Mouse (Mus musculus) hindbrain, embryonic 15.5 days (tissue): ENCODE data around the gene Sec1. TPM values are rescaled to one million over a fixed set of nuclear protein-coding genes. Genes with fewer than 3 reads are reported as not detected.

Source experiments
- ATAC-seq: fragments of 200-750 bp; cut with Nextera tagmentation; 2 replicates; pipeline ENCODE4 v1.8.0; 2017; ENCODE audit warnings: low read depth, moderate number of reproducible peaks, moderate TSS enrichment; ENCODE audit not compliant: low FRiP score
- H3K27ac ChIP-seq: fragments of 300-500 bp; sonication (generic); replicated peaks from 2 replicates; pipeline ENCODE4 v1.5.1; 2015; ENCODE audit warnings: mild to moderate bottlenecking, inconsistent platforms
- H3K27me3 ChIP-seq: fragments of 300-500 bp; sonication (generic); 2 replicates; pipeline ENCODE4 v1.6.1; 2015; ENCODE audit warnings: control low read depth, inconsistent platforms
- H3K36me3 ChIP-seq: fragments of 300-500 bp; sonication (generic); 2 replicates; pipeline ENCODE4 v1.6.1; 2015; ENCODE audit warnings: control low read depth, inconsistent platforms
- H3K4me1 ChIP-seq: fragments of 300-500 bp; sonication (generic); replicated peaks from 2 replicates; pipeline ENCODE4 v1.6.1; 2015; ENCODE audit warnings: control low read depth, inconsistent platforms
- H3K4me2 ChIP-seq: fragments of 300-500 bp; sonication (generic); 2 replicates; pipeline ENCODE4 v1.6.1; 2015; ENCODE audit warnings: moderate library complexity, mild to moderate bottlenecking, inconsistent platforms
- H3K4me3 ChIP-seq: fragments of 300-500 bp; sonication (generic); 2 replicates; pipeline ENCODE4 v1.5.1; 2015; ENCODE audit warnings: mild to moderate bottlenecking, inconsistent platforms
- H3K9ac ChIP-seq: fragments of 300-500 bp; sonication (generic); 2 replicates; pipeline ENCODE4 v1.6.1; 2015; ENCODE audit warnings: inconsistent platforms
- H3K9me3 ChIP-seq: fragments of 300-500 bp; sonication (generic); 2 replicates; pipeline ENCODE4 v1.6.1; 2016; ENCODE audit warnings: control low read depth, inconsistent platforms
- WGBS: fragments of 180-500 bp; shearing (Covaris S2); methylation state at CpG from one replicate; pipeline ENCODE4 v1.1.7; 2015; 5-methylcytosine and 5-hydroxymethylcytosine counted together
- polyA plus RNA-seq: library from polyadenylated mRNA; unstranded; fragments of >200 nt; fragmentation: Nextera tagmentation; extraction: Ambion mirVana; gene quantifications from 2 replicates; pipeline ENCODE4 v1.2.1, GENCODE M21; 2015

Sec1 gene
- polyA plus RNA-seq, 1 experiment from 2014 or later, result 0.35 TPM

DNA sequence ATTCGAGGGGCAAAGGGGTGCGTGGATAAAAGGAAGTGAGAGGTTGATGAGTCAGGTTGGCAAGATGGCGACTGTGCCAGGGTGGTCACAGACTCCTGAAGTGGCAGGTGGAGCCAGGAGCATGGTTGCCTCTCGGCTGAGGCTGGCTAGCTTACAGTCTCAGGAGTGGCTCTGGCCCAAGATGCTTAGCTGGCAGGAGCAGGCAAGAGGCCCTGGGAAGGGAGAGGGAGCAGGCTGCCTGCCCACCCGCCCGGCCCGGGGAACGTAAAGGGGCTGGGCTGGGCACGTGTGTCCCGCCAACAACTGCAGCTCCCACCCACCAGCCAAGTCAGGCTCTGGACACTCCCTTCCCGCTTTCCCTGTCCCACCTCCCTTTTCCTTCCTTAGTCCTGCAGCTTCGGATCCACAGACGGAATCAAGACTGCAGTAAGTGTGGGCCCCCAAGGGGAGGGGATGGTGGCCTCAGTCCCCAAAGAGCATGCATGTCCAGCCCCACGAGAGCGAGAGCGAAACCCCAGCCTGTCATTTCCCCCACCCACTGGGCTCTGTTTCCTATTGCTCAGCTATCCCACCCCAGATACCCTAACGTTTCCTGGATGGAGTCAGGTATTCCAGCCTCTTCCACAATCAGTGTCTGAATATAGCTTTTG lies 52.7 kb downstream of the Sec1 start:
- no peak overlapping the region for H3K9ac ChIP-seq
- H3K36me3 ChIP-seq, result peaks cover under 1% of the 10 kb centered on the region; the same call in 1 of the 2 replicates
- H3K4me2 ChIP-seq, result peak overlapping the region; percentile 82
- no peaks in the 10 kb centered on the region for H3K9me3 ChIP-seq
- WGBS, result 63% methylated on average over 17 of the region's 17 CpGs
- ATAC-seq, result no peak
- H3K4me3 ChIP-seq, result no peak overlapping the region
- no peak overlapping the region for H3K27ac ChIP-seq
- H3K4me1 ChIP-seq, result peaks cover 39% of the 10 kb centered on the region
- H3K27me3 ChIP-seq, result no peaks in the 10 kb centered on the region

DNA sequence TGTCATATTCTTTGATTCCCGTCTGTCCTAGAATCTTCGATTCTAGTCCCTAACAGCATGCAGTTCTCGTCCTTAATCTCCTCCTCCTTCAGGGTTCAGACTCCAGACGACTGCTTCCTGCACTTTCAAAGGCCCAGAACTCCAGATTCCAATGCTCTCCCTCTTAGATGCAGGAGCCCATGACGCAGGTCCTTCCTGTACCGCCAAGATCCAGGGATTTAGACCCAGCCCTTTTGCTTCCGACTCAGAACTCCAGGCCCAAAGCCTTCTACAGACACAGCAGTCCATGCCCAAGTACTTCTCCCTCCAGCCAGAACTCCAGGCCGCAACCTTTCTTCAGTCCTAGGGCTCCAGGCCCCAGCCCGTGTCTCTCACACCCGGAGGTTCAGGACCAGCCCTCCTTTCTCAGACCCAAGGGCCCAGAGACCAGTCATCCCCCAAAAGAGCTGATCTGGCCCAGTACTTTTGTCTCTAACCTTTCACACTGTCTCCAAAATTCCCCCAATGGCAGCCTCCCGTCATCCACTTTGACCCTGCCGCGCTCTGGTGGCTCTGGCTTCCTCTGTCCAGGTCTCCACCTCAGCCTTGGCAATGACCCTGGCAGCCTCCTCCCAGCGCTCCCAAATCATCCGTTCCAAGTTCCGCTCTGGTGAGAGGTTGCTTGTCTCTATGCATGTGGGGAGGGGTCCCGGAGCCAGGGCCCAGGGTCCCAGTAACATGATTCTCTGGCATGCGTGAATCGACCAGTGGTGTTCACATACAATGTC lies 53.8 kb downstream of the Sec1 start:
- Histone ChIP-seq H3K4me2 (no peak overlapping the region), H3K4me3 (no peak overlapping the region), H3K4me1 (peaks cover 39% of the 10 kb centered on the region), H3K27me3 (no peaks in the 10 kb centered on the region), H3K27ac (no peak overlapping the region), H3K9me3 (no peaks in the 10 kb centered on the region), H3K9ac (no peak overlapping the region), H3K36me3 (peaks cover 6% of the 10 kb centered on the region)
- ATAC-seq, result no peak
- WGBS, result 74% methylated on average over 19 of the region's 19 CpGs

DNA sequence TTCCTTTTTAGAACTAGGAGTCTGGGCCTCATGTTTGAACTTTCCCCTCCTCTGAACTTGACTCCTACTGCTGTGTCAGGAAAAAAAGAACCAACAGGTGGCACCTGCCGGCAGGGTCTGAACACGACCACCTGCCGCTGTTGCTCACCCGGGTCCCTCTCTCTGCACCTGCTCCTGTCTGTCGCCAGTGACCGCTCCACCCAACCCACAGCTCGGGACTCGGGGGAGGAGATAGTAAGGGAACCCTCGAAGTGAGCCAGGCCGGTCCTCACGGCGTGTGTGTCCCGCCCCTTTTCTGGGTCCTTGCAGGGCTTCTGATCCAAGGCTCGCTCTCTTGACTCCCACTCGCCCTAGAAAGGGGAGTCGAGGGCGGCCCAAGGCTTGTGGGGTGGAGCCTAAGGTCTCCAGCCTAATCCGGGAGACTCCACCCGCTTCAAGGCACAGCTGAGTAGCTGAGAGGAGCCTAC lies 54.6 kb downstream of the Sec1 start, which contains the start of gene Mamstr:
Mamstr (plus strand) TSS at position 417 of the 467 bp plus-strand sequence.
- H3K9me3 ChIP-seq, result no peaks in the 10 kb centered on the region
- peaks cover 34% of the 10 kb centered on the region for H3K4me1 ChIP-seq
- no peak within 1 kb of the TSS for H3K9ac ChIP-seq
- H3K36me3 ChIP-seq, result peaks cover 6% of the 10 kb centered on the region
- WGBS, result 26% methylated on average over 19 of the region's 19 CpGs
- ATAC-seq, result no peak
- H3K27ac ChIP-seq, result no peak within 1 kb of the TSS
- no peak within 1 kb of the TSS for H3K4me3 ChIP-seq
- H3K4me2 ChIP-seq, result peak within 1 kb of the TSS; percentile 69
- H3K27me3 ChIP-seq, result no peaks in the 10 kb centered on the region

DNA sequence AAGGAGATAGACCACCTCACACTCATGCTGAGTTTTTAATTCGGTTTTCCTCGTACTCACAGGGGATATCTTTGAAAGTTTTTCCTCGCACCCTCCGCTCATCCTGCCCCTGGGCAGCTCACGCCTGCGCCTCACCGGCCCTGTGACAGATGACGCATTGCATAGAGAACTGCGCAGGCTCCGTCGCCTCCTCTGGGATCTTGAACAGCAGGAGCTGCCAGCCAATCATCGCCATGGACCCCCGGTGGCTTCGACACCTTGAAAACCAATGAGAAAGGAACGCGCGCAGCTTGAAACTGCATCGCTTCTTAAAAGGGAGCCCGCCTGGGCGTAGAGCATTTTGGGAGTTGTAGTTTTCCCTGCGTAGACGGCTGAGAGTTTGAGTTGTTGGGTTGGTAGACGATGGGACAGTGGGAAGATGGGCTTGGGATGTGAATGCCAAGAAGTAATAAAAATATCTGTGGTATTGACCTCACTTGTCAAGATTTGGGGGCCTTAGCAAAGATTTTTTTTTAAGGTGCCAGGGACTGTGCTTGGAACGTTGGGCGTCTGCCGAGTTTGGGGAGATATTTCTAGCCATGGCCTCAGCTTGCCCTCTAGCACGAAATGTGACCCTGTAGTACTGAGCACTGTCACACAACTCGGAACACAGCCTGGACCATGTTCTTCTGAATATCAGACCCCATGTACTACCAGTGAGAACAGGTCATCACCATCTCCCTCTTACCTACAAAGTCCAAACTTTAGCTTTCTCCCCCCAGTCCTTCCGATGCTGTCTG lies 55.4 kb downstream of the Sec1 start:
- Histone ChIP-seq H3K27me3 (no peaks in the 10 kb centered on the region), H3K4me3 (peak overlapping the region; percentile 37), H3K27ac (peak overlapping the region; percentile 61), H3K36me3 (peaks cover 6% of the 10 kb centered on the region), H3K4me2 (peak overlapping the region; percentile 69), H3K9me3 (no peaks in the 10 kb centered on the region), H3K4me1 (peaks cover 26% of the 10 kb centered on the region), H3K9ac (peak overlapping the region; percentile 41)
- 18% methylated on average over 29 of the region's 29 CpGs for WGBS
- ATAC-seq, result peak; percentile 90

DNA sequence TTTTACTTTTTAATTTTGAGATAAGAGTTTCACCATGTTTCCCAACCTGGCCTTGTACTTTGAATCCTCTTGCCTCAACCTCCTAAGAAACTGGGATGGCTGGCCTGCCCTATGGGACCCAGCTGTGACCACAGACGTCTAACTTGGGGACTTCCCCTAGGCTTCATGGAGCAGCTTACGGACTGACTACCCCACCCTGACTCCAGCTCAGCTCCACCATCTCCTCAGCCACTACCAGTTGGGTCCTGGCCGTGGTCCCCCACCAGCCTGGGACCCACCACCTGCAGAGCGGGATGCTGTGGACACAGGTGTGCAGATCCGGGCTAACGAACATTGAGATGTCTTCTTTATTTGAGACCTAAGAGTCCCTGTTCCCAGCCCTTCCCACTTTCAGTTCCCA lies 56.5 kb downstream of the Sec1 start:
- no peak overlapping the region; the same call in 1 of the 2 replicates for H3K4me3 ChIP-seq
- peaks cover 22% of the 10 kb centered on the region for H3K4me1 ChIP-seq
- peaks cover 6% of the 10 kb centered on the region for H3K36me3 ChIP-seq
- H3K27me3 ChIP-seq, result no peaks in the 10 kb centered on the region
- H3K9me3 ChIP-seq, result no peaks in the 10 kb centered on the region
- no peak overlapping the region for H3K27ac ChIP-seq
- H3K9ac ChIP-seq, result no peak overlapping the region
- ATAC-seq, result no peak
- WGBS, result 92% methylated on average over 6 of the region's 6 CpGs
- H3K4me2 ChIP-seq, result peak overlapping the region; percentile 69

DNA sequence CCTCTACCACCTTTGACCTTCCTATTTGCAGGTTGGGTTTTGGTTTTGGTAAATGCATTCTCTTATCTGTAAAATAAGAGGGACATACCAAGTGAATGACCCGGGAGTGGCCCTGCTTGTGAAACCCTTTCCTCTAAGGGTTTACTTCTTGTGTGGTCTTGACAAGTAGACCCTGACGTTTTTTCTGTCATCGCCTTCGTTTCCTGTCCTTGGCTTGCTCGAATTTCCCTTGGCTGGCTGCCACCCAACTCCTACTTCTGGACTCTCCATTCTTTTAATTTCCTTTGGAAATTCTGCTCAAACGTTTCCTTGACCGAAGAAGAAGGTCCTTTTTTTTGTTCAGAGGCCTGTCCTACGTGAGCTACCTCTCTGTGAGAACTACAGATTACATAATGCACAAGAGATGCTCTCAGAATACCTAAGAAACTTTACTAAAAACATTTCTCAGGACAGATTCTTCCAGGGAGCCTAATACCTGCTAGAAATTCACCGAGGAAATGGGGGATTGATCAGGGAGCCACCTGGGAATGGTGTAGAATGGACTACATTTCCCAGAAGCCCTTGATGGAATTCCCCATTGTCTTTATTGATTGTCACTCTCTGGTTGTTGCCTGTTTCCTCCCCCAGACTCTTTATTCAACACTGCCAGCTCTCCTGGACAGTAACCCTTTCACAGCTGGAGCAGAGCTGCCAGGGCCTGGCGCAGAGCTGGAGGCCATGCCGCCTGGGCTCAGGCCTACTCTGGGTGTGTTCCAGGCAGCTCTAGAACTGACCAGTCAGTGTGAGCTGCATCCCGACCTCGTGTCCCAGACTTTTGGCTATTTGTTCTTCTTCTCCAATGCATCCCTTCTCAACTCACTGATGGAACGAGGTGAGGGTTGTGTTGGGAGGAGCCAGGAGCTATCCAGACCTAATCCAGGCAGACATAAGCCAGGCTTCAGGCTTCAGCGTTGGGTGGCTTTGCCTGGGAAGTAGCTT lies 58.2 kb downstream of the Sec1 start:
- 84% methylated on average over 15 of the region's 15 CpGs for WGBS
- H3K4me1 ChIP-seq, result peaks cover 16% of the 10 kb centered on the region
- ATAC-seq, result no peak
- H3K4me2 ChIP-seq, result no peak overlapping the region
- H3K4me3 ChIP-seq, result no peak overlapping the region
- peaks cover 6% of the 10 kb centered on the region for H3K36me3 ChIP-seq
- 0 out of 2 replicates have a peak, but pooled peaks cover 7% of the 10 kb centered on the region for H3K27me3 ChIP-seq
- H3K27ac ChIP-seq, result no peak overlapping the region
- no peaks in the 10 kb centered on the region for H3K9me3 ChIP-seq
- no peak overlapping the region for H3K9ac ChIP-seq

DNA sequence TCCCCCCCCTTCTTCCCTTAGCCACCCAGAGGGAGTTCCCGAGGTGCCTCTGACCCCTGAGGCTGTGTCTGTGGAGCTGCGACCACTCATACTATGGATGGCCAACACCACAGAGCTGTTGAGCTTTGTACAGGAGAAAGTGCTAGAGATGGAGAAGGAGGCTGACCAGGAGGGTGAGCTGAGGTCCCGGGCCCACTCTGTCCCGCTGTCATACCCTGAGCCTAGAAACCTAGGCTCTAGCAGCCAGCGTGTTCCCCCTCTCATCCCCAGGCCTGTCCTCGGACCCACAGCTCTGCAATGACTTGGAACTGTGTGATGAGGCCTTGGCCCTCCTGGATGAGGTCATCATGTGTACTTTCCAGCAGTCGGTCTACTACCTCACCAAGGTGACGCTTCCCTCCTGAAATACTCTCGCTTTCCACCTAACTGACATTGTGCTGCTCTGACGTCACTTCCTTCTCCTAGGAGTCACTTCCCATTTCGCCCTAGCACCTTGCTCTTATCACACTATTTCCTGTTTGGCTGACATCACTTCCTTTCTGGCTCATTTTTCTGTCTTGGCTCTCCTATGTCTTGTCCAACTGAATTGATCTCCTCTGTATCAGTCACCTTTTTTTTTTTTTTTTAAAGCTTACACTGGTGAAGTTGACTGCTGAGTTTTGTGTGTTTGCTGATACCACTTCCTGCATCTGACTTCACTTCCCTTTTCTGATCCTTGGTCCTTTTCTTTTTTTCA lies 59.1 kb downstream of the Sec1 start:
- Histone ChIP-seq H3K36me3 (peaks cover 6% of the 10 kb centered on the region), H3K9ac (no peak overlapping the region), H3K4me2 (no peak overlapping the region), H3K4me3 (no peak overlapping the region), H3K9me3 (no peaks in the 10 kb centered on the region), H3K27me3 (0 out of 2 replicates have a peak, but pooled peaks cover 7% of the 10 kb centered on the region), H3K4me1 (peaks cover 18% of the 10 kb centered on the region), H3K27ac (no peak overlapping the region)
- ATAC-seq, result no peak
- 88% methylated on average over 11 of the region's 11 CpGs for WGBS

DNA sequence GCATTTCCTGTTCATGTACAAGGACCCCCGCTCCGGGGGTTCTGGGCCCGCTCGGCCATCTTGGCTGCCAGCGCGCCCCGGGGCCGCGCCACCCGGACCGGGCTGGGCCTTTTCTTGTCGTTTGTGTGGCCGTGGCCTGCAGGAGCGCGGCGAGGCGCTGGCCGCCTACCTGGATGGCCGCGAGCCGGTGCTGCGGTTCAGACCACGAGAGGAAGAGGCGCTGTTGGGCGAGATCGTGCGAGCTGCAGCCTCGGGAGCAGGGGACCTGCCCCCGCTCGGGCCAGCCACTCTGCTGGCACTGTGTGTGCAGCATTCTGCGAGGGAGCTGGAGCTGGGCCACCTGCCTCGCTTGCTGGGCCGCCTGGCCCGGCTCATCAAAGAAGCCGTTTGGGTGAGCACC lies 61.7 kb downstream of the Sec1 start:
- Histone ChIP-seq H3K27me3 (0 out of 2 replicates have a peak, but pooled peaks cover 7% of the 10 kb centered on the region), H3K4me3 (peak overlapping the region; percentile 20)
- WGBS, result 19% methylated on average over 35 of the region's 35 CpGs

DNA sequence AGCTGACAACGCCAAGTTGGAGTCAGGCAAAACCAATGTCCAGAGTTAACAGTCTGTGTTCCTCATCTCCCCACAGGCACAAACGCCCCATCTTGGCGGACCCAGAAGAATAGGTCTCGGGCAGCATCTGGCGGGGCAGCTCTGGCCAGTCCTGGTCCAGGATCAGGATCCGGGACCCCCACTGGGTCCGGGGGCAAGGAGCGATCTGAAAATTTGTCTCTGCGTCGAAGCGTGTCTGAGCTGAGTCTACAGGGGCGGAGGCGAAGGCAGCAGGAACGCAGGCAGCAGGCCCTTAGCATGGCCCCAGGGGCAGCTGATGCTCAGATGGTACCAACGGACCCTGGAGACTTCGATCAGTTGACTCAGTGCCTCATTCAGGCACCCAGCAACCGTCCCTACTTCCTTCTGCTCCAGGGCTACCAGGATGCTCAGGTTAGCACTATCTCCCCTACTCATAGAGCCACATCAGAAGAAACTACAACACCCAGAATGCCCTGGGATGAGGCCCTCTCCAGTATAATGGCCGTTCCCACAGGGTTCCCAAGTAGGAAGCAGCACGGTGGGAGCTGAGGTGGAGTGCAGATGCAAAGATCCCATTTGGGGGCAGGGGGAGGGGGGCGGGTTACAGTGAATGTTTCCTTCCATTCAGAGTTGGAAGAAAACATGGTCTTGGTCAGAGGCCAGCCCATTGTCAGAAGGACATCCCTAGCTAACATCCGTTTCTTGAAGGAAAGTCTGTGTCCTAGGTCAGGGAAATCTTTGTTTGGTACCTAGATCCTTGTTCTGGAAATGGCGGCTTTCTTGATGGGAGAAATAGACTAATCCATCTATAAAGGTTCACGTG lies 63.9 kb downstream of the Sec1 start:
- H3K4me3 ChIP-seq, result no peak overlapping the region
- H3K36me3 ChIP-seq, result no peaks in the 10 kb centered on the region
- ATAC-seq, result no peak
- H3K9me3 ChIP-seq, result no peaks in the 10 kb centered on the region
- peaks cover 28% of the 10 kb centered on the region for H3K4me1 ChIP-seq
- no peak overlapping the region for H3K27ac ChIP-seq
- 0 out of 2 replicates have a peak, but pooled peaks cover 7% of the 10 kb centered on the region for H3K27me3 ChIP-seq
- H3K4me2 ChIP-seq, result no peak overlapping the region; the same call in 1 of the 2 replicates
- H3K9ac ChIP-seq, result no peak overlapping the region
- 68% methylated on average over 23 of the region's 23 CpGs for WGBS

More for the DNA sequence above, 61.7 kb downstream of the Sec1 start:
- Histone ChIP-seq H3K36me3 (peaks cover 6% of the 10 kb centered on the region), H3K9me3 (no peaks in the 10 kb centered on the region), H3K9ac (peak overlapping the region; percentile 21), H3K4me2 (peak overlapping the region; percentile 50), H3K27ac (no peak overlapping the region), H3K4me1 (peaks cover 24% of the 10 kb centered on the region)
- no peak for ATAC-seq
